Mouse (Mus musculus): ENCODE measurements around the gene Myo3a. TPM values are rescaled to one million over a fixed set of nuclear protein-coding genes. Genes with fewer than 3 reads are reported as not detected.

Myo3a gene
- total RNA-seq, 2 experiments from 2014 or later: not detected

DNA sequence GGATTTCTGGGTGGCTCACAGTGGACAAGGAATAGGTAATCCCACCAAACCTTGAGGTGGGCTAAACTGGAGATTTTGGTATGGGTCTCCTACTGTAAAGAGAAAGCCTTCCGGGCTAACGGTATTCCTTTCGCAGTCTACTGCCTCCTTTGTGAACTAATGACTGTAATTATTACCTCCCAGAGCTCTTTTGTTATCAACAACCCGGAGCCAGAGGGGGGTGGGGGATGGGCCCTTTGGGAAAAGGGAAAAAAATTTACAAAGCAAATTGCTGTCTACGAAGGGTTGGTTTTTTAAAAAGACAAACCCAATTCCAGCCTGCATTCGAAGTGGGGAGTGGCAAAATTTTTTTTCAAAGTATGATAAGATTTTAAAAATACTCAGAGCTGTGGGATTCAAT lies 392.7 kb downstream of the Myo3a start:
- DNase-seq: no peak
- intact Hi-C loops (cut with DNase I; ENCODE audit: low total_unique reads): no loop called here

DNA sequence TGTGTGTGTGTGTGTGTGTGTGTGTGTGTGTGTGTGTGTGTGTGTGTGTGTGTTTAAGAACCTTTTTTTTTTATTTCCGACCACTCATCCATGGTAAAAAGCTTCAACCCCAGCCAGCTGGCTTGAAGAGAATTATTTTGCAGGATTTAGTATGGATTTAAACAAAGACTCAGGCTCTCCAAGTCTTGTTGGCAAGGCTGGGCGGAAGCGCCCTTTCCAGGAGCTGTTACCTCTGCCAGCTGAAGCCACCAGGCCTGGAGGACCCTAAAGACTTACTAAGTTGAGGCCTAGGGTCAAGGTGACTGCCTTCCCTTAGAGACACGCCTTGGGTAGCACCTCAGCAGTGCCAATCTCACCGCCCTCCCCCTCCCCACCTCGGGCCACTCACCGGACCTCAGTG lies 393.2 kb downstream of the Myo3a start:
- DNase-seq: no peak
- intact Hi-C loops (cut with DNase I; ENCODE audit: low total_unique reads): no loop called here

- intact Hi-C loops (cut with DNase I; ENCODE audit: low total_unique reads): no loop called here
- DNase-seq: no peak
Observed at GRCm38 (mm10) chr2:22620978-22621827, 393.9 kb downstream of the Myo3a start.

DNA sequence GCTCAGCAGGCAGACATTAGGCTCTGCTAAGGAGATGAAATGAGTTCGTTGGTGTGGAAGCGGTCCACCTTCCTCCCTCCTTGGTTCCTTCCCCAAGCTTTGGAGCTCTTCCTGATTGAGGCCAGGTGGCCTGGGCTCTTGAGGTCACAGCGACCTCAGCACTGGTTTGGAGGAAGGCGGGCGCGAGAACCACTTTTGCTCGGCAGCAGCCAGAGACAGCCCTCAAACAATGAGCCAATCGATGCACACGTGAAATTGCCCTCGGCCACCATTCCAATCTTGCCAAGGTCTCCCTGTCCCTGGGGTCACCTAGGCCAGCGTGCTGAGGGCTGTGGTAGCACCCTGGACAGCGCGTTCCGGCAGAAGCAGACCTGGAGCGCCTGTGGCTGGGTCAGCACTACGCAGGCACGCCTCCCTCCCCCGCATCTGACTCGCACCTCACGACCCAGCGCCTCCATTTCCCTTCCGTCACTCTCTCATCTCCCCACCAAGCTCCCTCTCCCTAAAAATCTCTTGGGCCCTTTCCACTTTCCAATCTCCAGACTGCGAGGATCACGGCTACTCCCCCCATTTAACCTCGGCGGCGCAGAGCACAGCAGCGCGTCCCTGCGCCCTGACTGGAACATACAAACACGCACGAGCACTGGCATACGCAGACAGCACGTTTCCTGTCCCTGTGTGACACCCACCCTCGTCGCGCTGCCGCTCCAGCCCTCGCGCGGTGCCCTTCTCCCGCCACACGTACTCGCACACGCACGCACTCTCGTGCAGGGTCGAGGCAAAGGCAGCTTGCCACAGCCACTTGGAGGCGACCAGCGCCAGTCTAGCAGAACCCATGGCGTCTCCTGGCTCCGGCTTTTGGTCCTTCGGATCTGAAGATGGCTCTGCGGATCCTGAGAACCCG lies 394.8 kb downstream of the Myo3a start, which contains the start of gene Gad2:
Gene Gad2 (plus strand): TSS at position 378 of the 904 bp plus-strand sequence.
- DNase-seq: peak; percentile 13
- intact Hi-C loops (cut with DNase I; ENCODE audit: low total_unique reads): no loop called here

GRCm38 (mm10) chr2:22623111-22624070 lies 396.1 kb downstream of the Myo3a start:
- intact Hi-C loops (cut with DNase I; ENCODE audit: low total_unique reads): no loop called here
- DNase-seq: no peak

GRCm38 (mm10) chr2:22624188-22624975 lies 397.1 kb downstream of the Myo3a start:
- no peak for DNase-seq
- intact Hi-C loops (cut with DNase I; ENCODE audit: low total_unique reads): no loop called here

DNA sequence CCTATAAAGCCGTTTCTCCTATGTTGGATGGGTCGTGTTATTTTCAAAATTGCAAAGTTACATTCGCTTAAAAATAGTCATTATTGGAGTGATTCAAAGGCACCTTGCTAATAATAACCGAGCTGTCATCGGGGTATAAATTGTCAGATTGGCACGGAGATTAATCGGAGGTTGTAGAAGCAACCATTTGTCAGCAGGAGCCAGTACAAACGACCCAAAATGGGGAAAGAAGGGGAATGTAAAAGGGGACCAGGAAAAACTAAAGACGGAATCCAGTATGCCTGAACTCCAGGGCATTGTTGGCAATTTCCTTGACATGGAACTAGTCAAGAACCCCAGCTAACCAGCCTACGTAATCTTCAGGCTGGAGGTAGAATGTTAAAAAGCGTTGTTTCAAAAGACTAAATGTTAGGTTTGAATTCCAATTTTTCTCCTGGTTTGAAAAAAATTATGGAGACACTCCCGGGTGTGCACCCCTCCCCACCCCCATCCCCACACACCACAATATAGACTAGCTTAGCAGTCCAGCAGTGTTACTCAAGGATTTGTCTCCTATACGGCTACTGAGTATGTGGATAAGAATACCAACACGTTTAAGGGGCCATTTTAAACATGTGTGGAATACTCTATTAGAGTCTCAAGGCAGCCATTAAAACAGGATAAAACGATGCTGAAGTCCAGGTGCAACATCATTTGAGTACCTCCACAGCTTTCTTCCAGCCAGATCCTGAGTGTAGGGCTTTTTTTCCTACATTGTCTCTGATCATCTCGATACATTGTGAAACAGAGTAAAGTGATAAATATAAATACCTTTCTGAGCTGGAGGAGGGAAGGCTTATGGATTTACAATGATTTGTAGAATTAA lies 398.0 kb downstream of the Myo3a start:
- intact Hi-C loops (cut with DNase I; ENCODE audit: low total_unique reads): no loop called here
- no peak for DNase-seq

DNA sequence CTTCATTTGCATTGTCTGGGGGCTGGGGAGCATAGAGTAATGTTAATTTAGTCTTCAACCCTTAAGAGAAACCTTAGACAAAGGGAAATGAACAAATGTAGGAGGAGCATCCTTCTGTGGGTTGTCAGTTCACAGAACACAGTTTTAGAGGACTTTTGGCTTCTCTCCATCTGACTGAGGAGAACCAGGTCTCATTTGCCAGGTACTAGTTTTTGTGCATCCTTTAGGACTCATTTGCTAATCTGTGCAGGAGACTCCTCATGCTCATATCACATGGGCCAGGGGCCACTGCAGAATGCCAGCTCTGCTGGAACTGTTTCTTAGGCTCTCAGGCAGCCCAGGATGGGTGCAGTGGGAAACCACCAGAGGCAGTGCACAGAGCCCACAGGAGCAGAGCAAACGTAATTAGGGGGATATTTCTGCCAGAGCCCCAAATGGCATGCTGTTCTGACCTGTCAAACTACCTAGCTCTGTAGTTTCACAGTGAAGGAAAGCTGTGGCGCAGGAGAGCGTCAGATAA lies 399.9 kb downstream of the Myo3a start:
- intact Hi-C loops (cut with DNase I; ENCODE audit: low total_unique reads): no loop called here
- no peak for DNase-seq

- DNase-seq: no peak
- intact Hi-C loops (cut with DNase I; ENCODE audit: low total_unique reads): no loop called here
Observed at GRCm38 (mm10) chr2:22627819-22628432, 400.6 kb downstream of the Myo3a start.

DNA sequence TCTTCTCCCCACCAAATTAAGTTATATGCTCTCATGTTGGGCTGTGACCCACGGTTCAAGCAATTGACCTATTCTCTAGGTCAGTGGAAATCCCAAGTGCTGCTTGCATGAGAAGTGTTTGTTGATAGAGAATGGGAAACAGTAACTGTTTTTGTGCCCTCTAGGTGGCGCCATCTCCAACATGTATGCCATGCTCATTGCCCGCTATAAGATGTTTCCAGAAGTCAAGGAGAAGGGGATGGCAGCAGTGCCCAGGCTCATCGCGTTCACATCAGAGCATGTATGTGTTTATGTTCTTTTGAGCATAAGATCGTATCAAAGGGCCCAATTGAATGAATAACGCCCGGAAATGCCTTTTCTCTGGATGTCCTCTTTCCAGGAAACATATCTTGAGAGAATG lies 407.5 kb downstream of the Myo3a start:
- intact Hi-C loops (cut with DNase I; ENCODE audit: low total_unique reads): loop anchor here (5.0 kb wide), 1 partner anchor 88 kb away; no protein-coding TSS in a partner anchor
- peak; percentile 9 for DNase-seq

DNA sequence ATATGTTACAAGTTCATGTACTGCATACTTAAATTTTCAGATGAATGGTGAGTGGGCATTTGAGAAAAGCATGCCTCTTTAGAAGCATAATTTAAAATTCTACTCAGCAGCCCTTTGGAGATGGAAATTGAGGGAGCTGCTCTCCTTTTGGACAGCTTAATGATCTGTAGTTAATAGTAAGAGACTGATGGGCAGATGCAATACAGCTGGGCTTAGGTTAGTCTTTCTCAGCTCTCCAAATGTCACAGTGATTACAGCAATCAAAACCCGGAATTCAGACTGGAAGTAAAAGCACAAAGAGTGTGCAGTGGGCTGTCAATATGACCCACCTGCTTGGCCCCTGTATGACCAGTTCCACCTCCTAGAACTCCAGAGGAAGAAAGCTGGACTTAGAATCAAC lies 418.8 kb downstream of the Myo3a start:
- intact Hi-C loops (cut with DNase I; ENCODE audit: low total_unique reads): no loop called here
- no peak for DNase-seq

GRCm38 (mm10) chr2:22648394-22648793 lies 421.1 kb downstream of the Myo3a start:
- intact Hi-C loops (cut with DNase I; ENCODE audit: low total_unique reads): no loop called here
- no peak for DNase-seq

GRCm38 (mm10) chr2:22651826-22652225 lies 424.5 kb downstream of the Myo3a start:
- no peak for DNase-seq
- intact Hi-C loops (cut with DNase I; ENCODE audit: low total_unique reads): no loop called here

DNA sequence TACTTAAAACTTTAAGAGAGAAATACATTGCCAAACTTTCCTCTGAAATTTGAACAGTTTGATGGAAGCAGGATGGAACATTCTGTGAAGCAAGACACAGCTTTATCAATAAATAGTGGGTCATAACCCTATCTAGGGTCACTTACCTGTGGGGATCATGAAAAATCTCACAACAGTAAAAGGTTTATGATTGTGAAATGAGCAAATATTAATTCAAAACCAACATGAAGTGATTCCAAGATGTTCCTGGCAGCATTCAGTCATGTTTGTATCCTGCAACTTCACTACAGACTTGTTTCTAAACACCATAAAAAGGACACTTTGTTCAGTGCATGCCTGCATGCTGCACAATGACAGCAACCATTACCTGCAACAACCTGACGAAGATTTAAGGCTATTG lies 436.4 kb downstream of the Myo3a start:
- DNase-seq: no peak
- intact Hi-C loops (cut with DNase I; ENCODE audit: low total_unique reads): no loop called here
